Mouse (Mus musculus): ENCODE data around the gene Hmgn1. TPM values are rescaled to one million over a fixed set of nuclear protein-coding genes. Genes with fewer than 3 reads are reported as not detected.

The Hmgn1 gene
- polyA plus RNA-seq, 1 experiment: 309 TPM

DNA sequence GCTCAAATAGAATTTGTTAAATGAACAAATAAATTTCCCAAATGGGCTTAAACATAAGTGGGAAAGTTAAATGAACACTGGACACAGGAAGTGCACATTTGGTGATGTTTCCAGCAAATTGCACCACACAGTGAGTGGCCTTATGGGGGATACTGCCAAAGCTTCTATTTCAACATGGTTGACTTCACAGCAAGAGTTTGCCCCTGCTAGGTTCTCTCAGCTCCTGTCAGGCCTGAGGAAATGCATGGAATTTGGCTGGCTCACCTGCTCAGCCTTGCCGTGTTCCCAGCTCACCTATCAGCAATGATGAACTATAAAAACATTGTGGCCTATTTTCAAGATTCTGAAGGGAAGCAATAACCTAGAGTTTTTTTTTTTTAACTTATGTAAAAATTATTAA lies 33.4 kb upstream of the Hmgn1 start:
- Histone ChIP-seq H3K9ac (ENCODE audit: low read depth, poor library complexity, severe bottlenecking) (no peak overlapping the region), H3K36me3 (ENCODE audit: control insufficient read depth, insufficient read depth, low read length, poor library complexity, severe bottlenecking) (no peaks in the 10 kb centered on the region), H3K4me3 (ENCODE audit: low read depth, low read length) (no peak overlapping the region), H3K4me1 (ENCODE audit: control insufficient read depth, insufficient read depth, low read length) (no peaks in the 10 kb centered on the region), H3K27ac (ENCODE audit: insufficient read depth, low read length) (no peak overlapping the region), H3K9me3 (replicated peaks; ENCODE audit: control insufficient read depth, insufficient read depth, low read length, poor library complexity, severe bottlenecking) (no peaks in the 10 kb centered on the region), H3K27me3 (ENCODE audit: control insufficient read depth, insufficient read depth, low read length, poor library complexity, severe bottlenecking) (no peaks in the 10 kb centered on the region)
- TF ChIP-seq CTCF (IDR thresholded peaks at IDR 0.05; ENCODE audit: low read depth, low read length) (no peak), EP300 (IDR thresholded peaks at IDR 0.05; ENCODE audit: insufficient read depth, low read depth, low read length) (no peak), POLR2A (IDR thresholded peaks at IDR 0.05; ENCODE audit: insufficient read depth, low read length) (no peak)

DNA sequence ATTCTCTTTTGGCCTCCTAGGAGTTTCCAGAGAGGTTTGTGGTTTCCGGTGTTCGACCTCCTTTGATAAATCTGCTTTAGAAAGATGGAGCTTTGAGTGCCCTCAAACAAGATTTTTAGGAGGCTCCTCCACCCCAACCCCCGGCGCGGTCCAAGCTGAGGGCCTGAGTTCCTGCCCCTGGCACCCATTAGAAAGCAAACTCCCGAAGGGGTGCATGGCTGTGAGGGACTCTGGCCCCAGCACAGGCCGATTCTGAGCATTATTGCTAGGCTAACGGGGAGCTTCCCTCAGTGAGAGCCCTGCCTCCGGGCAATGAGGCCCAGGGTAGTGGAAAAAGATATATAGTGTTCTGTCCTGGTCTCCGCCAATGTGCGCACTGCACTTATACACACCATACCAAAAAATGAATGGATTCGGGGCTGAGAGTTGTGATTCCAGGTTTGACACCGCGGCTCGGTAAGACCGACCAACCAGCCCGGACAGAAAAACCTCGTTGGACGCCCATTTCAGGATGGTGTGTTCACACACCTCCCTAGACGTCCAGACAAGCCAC lies 32.3 kb upstream of the Hmgn1 start:
- no peaks in the 10 kb centered on the region for H3K27me3 ChIP-seq (ENCODE audit: control insufficient read depth, insufficient read depth, low read length, poor library complexity, severe bottlenecking)
- no peaks in the 10 kb centered on the region for H3K9me3 ChIP-seq (replicated peaks; ENCODE audit: control insufficient read depth, insufficient read depth, low read length, poor library complexity, severe bottlenecking)
- H3K4me3 ChIP-seq (ENCODE audit: low read depth, low read length): peak overlapping the region; percentile 65
- H3K36me3 ChIP-seq (ENCODE audit: control insufficient read depth, insufficient read depth, low read length, poor library complexity, severe bottlenecking): no peaks in the 10 kb centered on the region
- H3K9ac ChIP-seq (ENCODE audit: low read depth, poor library complexity, severe bottlenecking): peak overlapping the region; percentile 86
- no peak for TF ChIP-seq CTCF (IDR thresholded peaks at IDR 0.05; ENCODE audit: low read depth, low read length)
- TF ChIP-seq POLR2A (IDR thresholded peaks at IDR 0.05; ENCODE audit: insufficient read depth, low read length): no peak
- no peak overlapping the region for H3K27ac ChIP-seq (ENCODE audit: insufficient read depth, low read length)
- H3K4me1 ChIP-seq (ENCODE audit: control insufficient read depth, insufficient read depth, low read length): no peaks in the 10 kb centered on the region

- Histone ChIP-seq H3K27ac (ENCODE audit: insufficient read depth, low read length) (no peak overlapping the region), H3K9ac (ENCODE audit: low read depth, poor library complexity, severe bottlenecking) (peak overlapping the region; percentile 86), H3K9me3 (replicated peaks; ENCODE audit: control insufficient read depth, insufficient read depth, low read length, poor library complexity, severe bottlenecking) (no peaks in the 10 kb centered on the region), H3K4me3 (ENCODE audit: low read depth, low read length) (peak overlapping the region; percentile 65), H3K27me3 (ENCODE audit: control insufficient read depth, insufficient read depth, low read length, poor library complexity, severe bottlenecking) (no peaks in the 10 kb centered on the region), H3K36me3 (ENCODE audit: control insufficient read depth, insufficient read depth, low read length, poor library complexity, severe bottlenecking) (no peaks in the 10 kb centered on the region), H3K4me1 (ENCODE audit: control insufficient read depth, insufficient read depth, low read length) (no peaks in the 10 kb centered on the region)
- TF ChIP-seq POLR2A (IDR thresholded peaks at IDR 0.05; ENCODE audit: insufficient read depth, low read length) (no peak), CTCF (IDR thresholded peaks at IDR 0.05; ENCODE audit: low read depth, low read length) (no peak), EP300 (IDR thresholded peaks at IDR 0.05; ENCODE audit: insufficient read depth, low read depth, low read length) (no peak)
Measured at GRCm38 (mm10) chr16:96159091-96159731, 31.7 kb upstream of the Hmgn1 start.

- Histone ChIP-seq H3K4me1 (ENCODE audit: control insufficient read depth, insufficient read depth, low read length) (no peaks in the 10 kb centered on the region), H3K9me3 (replicated peaks; ENCODE audit: control insufficient read depth, insufficient read depth, low read length, poor library complexity, severe bottlenecking) (no peaks in the 10 kb centered on the region), H3K36me3 (ENCODE audit: control insufficient read depth, insufficient read depth, low read length, poor library complexity, severe bottlenecking) (peaks cover 2% of the 10 kb centered on the region; the same call in 1 of the 2 replicates), H3K27me3 (ENCODE audit: control insufficient read depth, insufficient read depth, low read length, poor library complexity, severe bottlenecking) (no peaks in the 10 kb centered on the region), H3K9ac (ENCODE audit: low read depth, poor library complexity, severe bottlenecking) (peak overlapping the region; percentile 86), H3K4me3 (ENCODE audit: low read depth, low read length) (peak overlapping the region; percentile 65), H3K27ac (ENCODE audit: insufficient read depth, low read length) (no peak overlapping the region)
- no peak for TF ChIP-seq EP300 (IDR thresholded peaks at IDR 0.05; ENCODE audit: insufficient read depth, low read depth, low read length)
- TF ChIP-seq POLR2A (IDR thresholded peaks at IDR 0.05; ENCODE audit: insufficient read depth, low read length): no peak
- no peak for TF ChIP-seq CTCF (IDR thresholded peaks at IDR 0.05; ENCODE audit: low read depth, low read length)
Measured at GRCm38 (mm10) chr16:96158511-96159080, 31.1 kb upstream of the Hmgn1 start.

- Histone ChIP-seq H3K9me3 (replicated peaks; ENCODE audit: control insufficient read depth, insufficient read depth, low read length, poor library complexity, severe bottlenecking) (no peaks in the 10 kb centered on the region), H3K4me3 (ENCODE audit: low read depth, low read length) (no peak overlapping the region), H3K36me3 (ENCODE audit: control insufficient read depth, insufficient read depth, low read length, poor library complexity, severe bottlenecking) (peaks cover 2% of the 10 kb centered on the region; the same call in 1 of the 2 replicates), H3K4me1 (ENCODE audit: control insufficient read depth, insufficient read depth, low read length) (no peaks in the 10 kb centered on the region), H3K27me3 (ENCODE audit: control insufficient read depth, insufficient read depth, low read length, poor library complexity, severe bottlenecking) (no peaks in the 10 kb centered on the region), H3K9ac (ENCODE audit: low read depth, poor library complexity, severe bottlenecking) (no peak overlapping the region), H3K27ac (ENCODE audit: insufficient read depth, low read length) (no peak overlapping the region)
- TF ChIP-seq CTCF (IDR thresholded peaks at IDR 0.05; ENCODE audit: low read depth, low read length): no peak
- no peak for TF ChIP-seq POLR2A (IDR thresholded peaks at IDR 0.05; ENCODE audit: insufficient read depth, low read length)
- TF ChIP-seq EP300 (IDR thresholded peaks at IDR 0.05; ENCODE audit: insufficient read depth, low read depth, low read length): no peak
Measured at GRCm38 (mm10) chr16:96157171-96157570, 29.6 kb upstream of the Hmgn1 start.

- Histone ChIP-seq H3K27ac (ENCODE audit: insufficient read depth, low read length) (no peak overlapping the region), H3K4me1 (ENCODE audit: control insufficient read depth, insufficient read depth, low read length) (no peaks in the 10 kb centered on the region), H3K9me3 (replicated peaks; ENCODE audit: control insufficient read depth, insufficient read depth, low read length, poor library complexity, severe bottlenecking) (no peaks in the 10 kb centered on the region), H3K4me3 (ENCODE audit: low read depth, low read length) (no peak overlapping the region), H3K27me3 (ENCODE audit: control insufficient read depth, insufficient read depth, low read length, poor library complexity, severe bottlenecking) (no peaks in the 10 kb centered on the region), H3K36me3 (ENCODE audit: control insufficient read depth, insufficient read depth, low read length, poor library complexity, severe bottlenecking) (peaks cover 2% of the 10 kb centered on the region; the same call in 1 of the 2 replicates), H3K9ac (ENCODE audit: low read depth, poor library complexity, severe bottlenecking) (no peak overlapping the region)
- TF ChIP-seq POLR2A (IDR thresholded peaks at IDR 0.05; ENCODE audit: insufficient read depth, low read length): no peak
- TF ChIP-seq CTCF (IDR thresholded peaks at IDR 0.05; ENCODE audit: low read depth, low read length): no peak
- TF ChIP-seq EP300 (IDR thresholded peaks at IDR 0.05; ENCODE audit: insufficient read depth, low read depth, low read length): no peak
Measured at GRCm38 (mm10) chr16:96156019-96156418, 28.5 kb upstream of the Hmgn1 start.

All from ES-Bruce4 (cell line).